Mouse (Mus musculus) right cerebral cortex, postnatal 36 days (tissue): ENCODE results near the gene Ldb3.
A peak's percentile ranks its signal among the peaks of the same experiment; 100 is the strongest.

Experiments used
- DNase-seq, 2 experiments: peaks; one replicate each; pipeline ENCODE4 v3.0.0; 2022; ENCODE audit warnings: low spot score in 2 of 2, mixed read lengths in 1 of 2

Ldb3 gene

DNA sequence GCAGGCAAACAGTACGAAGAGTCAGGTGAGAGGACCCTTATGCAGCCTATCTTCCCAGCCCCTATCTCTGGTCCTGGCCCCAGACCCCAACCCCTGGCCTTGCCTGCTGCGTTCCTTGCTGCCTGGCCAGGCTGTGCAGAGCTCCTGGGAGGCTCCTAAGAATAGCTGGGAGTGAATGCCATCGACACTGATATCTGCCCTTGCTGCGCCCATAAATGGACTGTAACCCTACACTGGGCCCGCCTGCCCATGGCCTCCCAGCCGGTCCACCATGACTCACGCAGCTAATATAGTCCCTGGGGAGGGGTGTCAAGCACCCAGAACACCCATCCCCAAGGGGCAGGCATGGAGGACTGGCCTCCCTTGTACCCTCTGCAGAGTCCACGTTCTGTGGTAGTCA lies at the start of gene Ldb3:
TSS of gene Ldb3 (minus strand) at position 185 of the 400 bp plus-strand sequence.
- DNase-seq, result no peak

DNA sequence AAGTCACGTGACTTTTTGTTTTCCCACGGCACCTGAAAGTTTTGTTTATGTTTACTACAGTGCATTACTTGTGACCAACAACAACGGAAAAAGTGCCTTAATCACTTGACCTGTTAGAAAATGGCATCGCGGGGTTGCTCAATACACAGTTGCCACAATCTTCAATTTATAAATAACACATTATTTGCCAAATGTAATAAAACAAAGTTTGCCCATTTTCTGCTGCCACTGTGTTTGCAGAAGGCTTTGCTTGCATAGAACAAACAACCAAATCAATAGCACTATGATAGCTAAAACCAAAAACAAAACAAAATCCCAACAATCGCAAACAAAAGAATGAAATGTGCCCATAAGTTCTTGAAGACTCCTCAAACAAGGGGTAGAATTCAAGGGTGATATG lies 47.2 kb upstream of the Ldb3 start:
- no peak for DNase-seq

DNA sequence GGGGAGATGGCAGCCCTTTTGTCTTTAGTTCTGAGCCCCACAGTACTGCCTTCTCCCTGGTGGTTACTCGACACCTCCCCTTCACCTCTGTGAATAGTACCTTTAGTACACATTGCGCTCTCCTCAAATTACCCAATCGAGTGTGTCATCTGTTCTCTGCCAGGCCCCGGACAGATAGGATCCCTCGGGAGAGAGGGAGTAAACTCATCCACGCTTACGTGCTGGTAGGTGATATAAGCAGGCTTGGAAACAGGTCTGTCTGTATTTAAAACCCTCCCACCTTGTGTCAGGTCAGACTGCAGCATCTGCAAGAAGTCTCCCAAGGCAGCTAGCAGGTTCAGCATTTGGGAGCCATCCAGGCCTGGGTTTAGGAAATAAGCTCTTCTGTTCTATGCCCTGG lies 46.7 kb upstream of the Ldb3 start:
- DNase-seq, result no peak

GRCm38 (mm10) chr14:34632722-34633448 lies 44.4 kb upstream of the Ldb3 start:
- no peak for DNase-seq

GRCm38 (mm10) chr14:34626824-34627223 lies 38.3 kb upstream of the Ldb3 start:
- no peak for DNase-seq

GRCm38 (mm10) chr14:34623531-34624210 lies 35.2 kb upstream of the Ldb3 start:
- no peak for DNase-seq

- DNase-seq, result no peak
Measured at GRCm38 (mm10) chr14:34623074-34623473, 34.6 kb upstream of the Ldb3 start.

DNA sequence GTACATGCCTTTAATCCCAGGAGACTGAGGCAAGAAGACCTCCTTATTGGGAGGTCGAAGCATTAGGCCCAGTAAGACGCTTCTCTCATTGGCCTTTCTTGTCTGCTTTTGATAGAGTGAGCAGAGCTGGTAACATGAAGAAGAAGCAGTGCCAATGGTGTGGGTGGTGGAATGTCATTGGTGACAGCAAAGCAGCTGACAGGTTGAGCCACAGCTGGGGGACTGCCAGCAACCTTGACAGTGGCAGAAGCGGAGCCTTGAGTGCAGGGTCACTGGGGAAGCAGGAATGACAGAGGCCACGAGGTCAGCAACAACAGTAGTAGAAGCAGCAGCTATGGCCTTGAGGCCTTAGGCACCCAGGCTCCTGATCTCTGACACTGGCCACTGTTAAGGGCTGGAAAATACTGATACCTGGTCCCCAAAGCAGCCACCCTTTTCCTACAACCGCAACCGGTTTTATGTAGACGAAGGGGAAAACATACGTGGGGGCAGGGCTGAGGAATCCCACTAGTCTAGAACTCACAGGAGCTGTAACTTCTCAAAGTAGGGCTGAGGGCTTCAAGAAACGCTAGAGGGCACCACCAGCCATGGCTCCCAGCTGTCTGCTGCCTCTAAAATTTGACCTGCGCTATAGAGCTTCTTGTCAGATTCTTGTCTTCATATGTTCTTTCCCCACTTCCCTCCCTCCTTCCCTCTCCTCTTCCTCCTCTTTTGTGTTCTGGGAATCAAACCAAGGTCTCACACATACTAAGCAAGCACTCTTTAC lies 32.3 kb upstream of the Ldb3 start:
- DNase-seq, result peak in 1 of 2 experiments; percentile 9

DNA sequence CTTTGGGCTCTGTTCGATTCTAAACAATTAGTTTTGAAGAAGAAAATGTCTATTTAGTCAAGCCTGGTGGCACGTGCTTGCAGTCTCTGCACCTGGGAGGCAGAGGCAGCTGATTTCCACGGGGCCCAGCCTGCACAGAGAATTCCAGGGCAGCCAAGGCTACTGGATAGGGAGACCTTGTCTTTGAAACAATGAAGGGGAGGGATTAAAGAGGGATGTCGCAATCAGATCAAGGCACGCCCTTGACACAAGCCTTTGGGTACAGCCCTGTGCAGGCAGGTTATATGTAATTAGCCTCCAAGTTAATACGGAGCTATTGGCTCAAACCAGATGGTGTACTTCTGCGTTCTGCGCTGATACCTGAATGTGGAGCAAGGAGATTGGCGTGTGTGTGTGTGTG lies 30.3 kb upstream of the Ldb3 start:
- no peak for DNase-seq

GRCm38 (mm10) chr14:34616821-34617220 lies 28.3 kb upstream of the Ldb3 start:
- DNase-seq, result peak; percentile 71 to 73

DNA sequence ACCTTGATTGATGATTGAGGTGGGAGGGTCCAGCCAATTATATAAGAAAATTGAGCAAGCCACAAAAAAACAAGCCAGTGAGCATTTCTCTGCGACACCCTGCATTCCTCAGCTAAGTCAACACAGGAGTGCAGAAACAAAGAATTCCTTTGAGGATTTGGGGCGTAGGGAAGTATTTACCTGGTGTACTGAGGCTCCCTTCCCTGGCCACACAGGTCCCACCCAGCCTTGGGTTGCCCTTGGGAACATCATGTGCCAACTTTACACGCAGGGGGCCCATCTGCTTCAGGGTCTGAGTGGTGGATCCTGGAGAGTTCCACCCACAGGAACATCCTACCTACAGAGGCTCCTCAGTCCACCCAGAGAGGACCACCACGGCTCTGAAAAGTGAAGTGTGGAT lies 27.1 kb upstream of the Ldb3 start:
- DNase-seq, result no peak

- DNase-seq, result no peak
Measured at GRCm38 (mm10) chr14:34615082-34615481, 26.6 kb upstream of the Ldb3 start.

- no peak for DNase-seq
Measured at GRCm38 (mm10) chr14:34614551-34614950, 26.1 kb upstream of the Ldb3 start.

- no peak for DNase-seq
Measured at GRCm38 (mm10) chr14:34613523-34613922, 25.0 kb upstream of the Ldb3 start.

DNA sequence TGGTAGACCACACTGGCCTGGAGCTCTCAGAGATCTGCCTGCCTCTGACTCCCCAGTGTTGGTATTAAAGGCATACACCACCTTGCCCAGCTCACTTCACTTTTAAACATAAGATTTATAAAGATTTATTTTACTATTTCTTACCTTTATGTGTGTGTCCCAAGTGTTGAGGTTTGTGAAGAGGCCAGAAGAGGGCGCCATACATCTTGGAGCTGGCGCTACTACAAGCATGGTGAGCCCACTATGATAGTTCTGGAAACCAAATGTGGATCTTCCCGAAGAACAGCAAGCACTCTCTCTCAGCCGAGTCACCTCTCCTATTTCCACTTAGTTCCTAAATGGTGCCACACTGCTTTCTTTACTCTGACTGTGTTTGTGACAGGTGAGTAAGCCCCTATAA lies 23.7 kb upstream of the Ldb3 start:
- no peak for DNase-seq

- DNase-seq, result no peak
Measured at GRCm38 (mm10) chr14:34611591-34611990, 23.1 kb upstream of the Ldb3 start.

GRCm38 (mm10) chr14:34601910-34602309 lies 13.4 kb upstream of the Ldb3 start:
- no peak for DNase-seq

DNA sequence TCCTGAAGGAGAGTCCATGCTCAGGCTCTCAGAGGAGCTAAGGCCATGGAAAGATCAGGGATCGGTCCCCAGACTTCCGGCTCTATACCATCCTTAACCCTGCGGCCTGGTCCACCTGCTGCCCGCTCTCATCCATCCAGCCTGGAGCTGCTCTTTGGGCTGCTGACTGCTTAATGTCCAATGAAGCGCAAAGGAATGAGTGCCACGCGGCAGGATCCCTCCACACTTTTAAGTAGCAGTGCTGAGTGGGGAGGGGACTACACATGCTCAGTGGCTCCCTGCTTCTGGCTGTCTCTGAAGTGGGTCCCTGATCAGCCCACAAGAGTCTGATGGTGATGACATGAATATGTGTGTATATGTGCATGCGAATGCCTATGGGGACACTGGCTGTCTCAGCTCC lies 11.5 kb upstream of the Ldb3 start, which contains the start of gene Opn4:
TSS of gene Opn4 (minus strand) at position 202 of the 400 bp plus-strand sequence.
- DNase-seq, result no peak

- DNase-seq, result no peak
Measured at GRCm38 (mm10) chr14:34595596-34596255, 7.2 kb upstream of the Ldb3 start.

GRCm38 (mm10) chr14:34591741-34592535 lies 3.5 kb upstream of the Ldb3 start:
- DNase-seq, result no peak
